Mouse (Mus musculus) hindbrain, embryonic 13.5 days (tissue): ENCODE measurements around the gene Fam19a3. TPM values are rescaled to one million over a fixed set of nuclear protein-coding genes. Genes with fewer than 3 reads are reported as not detected.
A peak's percentile ranks its signal among the peaks of the same experiment; 100 is the strongest.

Source experiments
- ATAC-seq: fragments of 200-750 bp; cut with Nextera tagmentation; 2 replicates; pipeline ENCODE4 v1.8.0; 2017; ENCODE audit warnings: moderate TSS enrichment; ENCODE audit not compliant: low FRiP score
- H3K27ac ChIP-seq: fragments of 300-500 bp; sonication (generic); 2 replicates; pipeline ENCODE4 v1.5.1; 2015; ENCODE audit warnings: inconsistent platforms, mild to moderate bottlenecking, moderate library complexity
- H3K27me3 ChIP-seq: fragments of 300-500 bp; sonication (generic); 2 replicates; pipeline ENCODE4 v1.6.1; 2015; ENCODE audit warnings: mild to moderate bottlenecking, inconsistent platforms
- H3K36me3 ChIP-seq: fragments of 300-500 bp; sonication (generic); 2 replicates; pipeline ENCODE4 v1.6.1; 2015; ENCODE audit warnings: mild to moderate bottlenecking, inconsistent platforms
- H3K4me1 ChIP-seq: fragments of 300-500 bp; sonication (generic); replicated peaks from 2 replicates; pipeline ENCODE4 v1.6.1; 2015; ENCODE audit warnings: inconsistent platforms
- H3K4me2 ChIP-seq: fragments of 300-500 bp; sonication (generic); 2 replicates; pipeline ENCODE4 v1.6.1; 2015; ENCODE audit warnings: inconsistent platforms, mild to moderate bottlenecking, moderate library complexity
- H3K4me3 ChIP-seq: fragments of 300-500 bp; sonication (generic); 2 replicates; pipeline ENCODE4 v1.5.1; 2015; ENCODE audit warnings: mild to moderate bottlenecking, inconsistent platforms
- H3K9ac ChIP-seq: fragments of 300-500 bp; sonication (generic); 2 replicates; pipeline ENCODE4 v1.6.1; 2015; ENCODE audit warnings: mild to moderate bottlenecking, inconsistent platforms
- H3K9me3 ChIP-seq: fragments of 300-500 bp; sonication (generic); 2 replicates; pipeline ENCODE4 v1.6.1; 2016; ENCODE audit warnings: inconsistent platforms
- whole genome bisulfite sequencing: fragments of 180-500 bp; shearing (Covaris S2); methylation state at CpG from one replicate; pipeline ENCODE4 v1.1.7; 2015; 5-methylcytosine and 5-hydroxymethylcytosine counted together
- polyA plus RNA-seq: library from polyadenylated mRNA; unstranded; fragments of >200 nt; fragmentation: Nextera tagmentation; extraction: Ambion mirVana; gene quantifications from 2 replicates; pipeline ENCODE4 v1.2.1, GENCODE M21; 2015

Fam19a3 gene
- polyA plus RNA-seq, 1 experiment from 2014 or later = 0.06 TPM

DNA sequence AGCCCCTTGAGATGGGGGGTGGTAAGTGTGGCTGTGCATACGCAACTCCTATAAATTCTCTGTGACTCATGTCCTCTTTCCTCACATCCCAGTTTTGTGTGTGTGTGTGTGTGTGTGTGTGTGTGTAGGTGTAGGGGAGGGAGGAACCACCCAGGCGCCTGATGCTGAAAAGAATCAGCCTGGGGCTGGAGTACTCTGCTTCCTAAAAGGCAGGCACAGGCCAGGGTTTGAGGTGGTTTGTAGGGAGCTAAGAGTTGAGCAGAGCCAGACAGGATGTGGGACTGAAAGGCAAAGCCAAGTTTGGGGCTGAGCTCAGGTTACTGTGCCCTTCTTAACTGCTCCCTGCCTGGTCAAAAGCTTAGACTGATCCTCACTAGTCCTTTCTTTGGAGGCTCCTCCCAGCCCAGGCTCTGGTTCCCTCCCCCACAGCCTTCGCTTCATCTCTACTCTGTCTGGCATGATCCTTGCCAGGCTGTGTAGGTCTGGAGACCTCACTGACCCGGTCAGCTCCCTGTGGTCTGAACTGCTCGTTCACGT lies 8.8 kb upstream of the Fam19a3 start:
- Histone ChIP-seq H3K4me1 (peaks cover 47% of the 10 kb centered on the region), H3K27me3 (peaks cover 44% of the 10 kb centered on the region), H3K9me3 (no peaks in the 10 kb centered on the region), H3K27ac (peak overlapping the region; percentile 18), H3K4me3 (peak overlapping the region; percentile 52), H3K36me3 (peaks cover 8% of the 10 kb centered on the region), H3K9ac (peak overlapping the region; percentile 76), H3K4me2 (peak overlapping the region; percentile 86)
- 27% methylated on average over 6 of the region's 6 CpGs for WGBS
- ATAC-seq = no peak

DNA sequence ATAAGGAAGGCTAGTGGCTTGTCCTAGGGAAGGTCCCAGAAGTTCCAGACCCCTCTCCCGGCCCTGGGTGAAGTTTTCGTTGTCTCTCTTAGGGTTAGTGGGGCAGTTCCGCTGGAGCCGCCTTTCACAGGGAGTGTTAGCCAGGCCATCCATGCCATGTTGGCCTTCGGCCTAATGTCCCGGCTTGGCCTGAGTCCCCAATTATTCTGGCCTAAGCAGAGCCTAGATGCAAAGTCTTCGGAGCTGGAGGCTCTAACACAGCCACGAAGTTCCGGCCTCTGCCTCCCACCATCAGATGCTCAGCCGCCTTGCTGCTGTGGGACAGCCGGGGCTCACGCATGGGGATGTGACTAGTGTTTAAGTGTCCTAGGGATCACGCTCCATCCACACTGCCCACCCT lies 8.2 kb upstream of the Fam19a3 start:
- Histone ChIP-seq H3K4me3 (peak overlapping the region; percentile 52), H3K27ac (peak overlapping the region; percentile 59), H3K27me3 (peaks cover 50% of the 10 kb centered on the region), H3K36me3 (peaks cover 3% of the 10 kb centered on the region; the same call in 1 of the 2 replicates), H3K9me3 (no peaks in the 10 kb centered on the region), H3K9ac (peak overlapping the region; percentile 76), H3K4me2 (peak overlapping the region; percentile 86), H3K4me1 (peaks cover 41% of the 10 kb centered on the region)
- WGBS = 37% methylated on average over 13 of the region's 13 CpGs
- ATAC-seq = no peak

DNA sequence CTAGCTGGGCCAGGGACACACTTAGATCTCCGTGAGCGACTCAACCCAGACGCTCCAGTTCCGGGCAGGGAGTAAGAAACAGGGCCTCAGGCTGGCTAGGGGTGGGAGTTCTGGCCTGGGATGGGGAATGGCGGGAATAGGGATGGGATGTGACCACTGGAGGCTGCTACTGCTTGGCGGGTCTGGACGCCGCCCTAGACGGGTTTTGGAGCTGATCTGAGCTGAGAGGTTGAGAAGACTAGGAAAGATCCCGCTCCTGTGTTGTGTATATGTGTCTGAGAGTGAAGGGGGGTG lies 7.6 kb upstream of the Fam19a3 start:
- WGBS = 5% methylated on average over 10 of the region's 10 CpGs
- Histone ChIP-seq H3K9ac (peak overlapping the region; percentile 76), H3K36me3 (peaks cover 3% of the 10 kb centered on the region; the same call in 1 of the 2 replicates), H3K9me3 (no peaks in the 10 kb centered on the region), H3K27me3 (peaks cover 56% of the 10 kb centered on the region), H3K4me3 (peak overlapping the region; percentile 52), H3K27ac (peak overlapping the region; percentile 48; the same call in 1 of the 2 replicates), H3K4me1 (peaks cover 35% of the 10 kb centered on the region), H3K4me2 (peak overlapping the region; percentile 86)
- peak; percentile 0; the same call in 1 of the 2 replicates for ATAC-seq

DNA sequence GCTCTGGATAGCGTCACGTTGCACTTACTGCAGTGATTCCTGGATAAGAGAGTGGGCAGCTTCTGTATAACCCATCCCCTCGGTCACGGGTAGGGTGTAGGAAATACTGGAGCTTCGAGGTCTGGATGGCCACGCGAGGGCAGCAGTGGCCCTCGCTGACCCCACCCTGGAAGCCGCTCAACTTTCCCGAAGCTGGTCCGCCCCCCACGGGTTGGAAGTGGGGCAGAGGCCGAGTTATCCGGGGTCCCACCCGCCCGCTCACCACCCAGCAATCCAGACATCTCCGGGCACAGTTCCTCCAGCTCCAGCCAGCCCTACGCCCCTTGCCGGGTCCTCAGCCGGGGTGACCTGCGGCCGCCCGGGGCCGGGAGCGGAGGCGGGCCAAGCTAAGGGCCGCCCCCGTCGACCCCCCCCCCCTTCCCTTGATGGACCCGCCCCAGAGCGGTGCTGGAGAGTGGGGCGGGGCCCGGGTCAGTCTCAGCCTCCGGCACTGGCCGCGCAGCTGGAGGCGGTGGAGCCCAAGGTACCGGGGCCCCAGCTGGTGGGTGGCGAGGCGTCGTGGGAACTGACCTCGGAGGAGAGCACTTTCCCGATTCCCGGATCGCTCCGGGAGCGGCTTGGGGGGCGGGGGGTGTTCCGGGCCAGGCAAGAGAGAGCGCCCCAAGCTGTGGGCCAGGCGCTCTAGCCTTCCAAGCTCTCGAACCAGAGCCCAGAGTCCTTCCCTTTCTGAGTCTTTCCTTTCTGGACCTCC lies 7.1 kb upstream of the Fam19a3 start:
- peaks cover 30% of the 10 kb centered on the region for H3K4me1 ChIP-seq
- H3K27me3 ChIP-seq = peaks cover 61% of the 10 kb centered on the region
- 1% methylated on average over 37 of the region's 52 CpGs for WGBS
- peak; percentile 79 for ATAC-seq
- peak overlapping the region; percentile 52 for H3K4me3 ChIP-seq
- H3K9me3 ChIP-seq = no peaks in the 10 kb centered on the region
- H3K4me2 ChIP-seq = peak overlapping the region; percentile 86
- H3K36me3 ChIP-seq = peaks cover 3% of the 10 kb centered on the region; the same call in 1 of the 2 replicates
- H3K9ac ChIP-seq = peak overlapping the region; percentile 76
- peak overlapping the region; percentile 48; the same call in 1 of the 2 replicates for H3K27ac ChIP-seq

DNA sequence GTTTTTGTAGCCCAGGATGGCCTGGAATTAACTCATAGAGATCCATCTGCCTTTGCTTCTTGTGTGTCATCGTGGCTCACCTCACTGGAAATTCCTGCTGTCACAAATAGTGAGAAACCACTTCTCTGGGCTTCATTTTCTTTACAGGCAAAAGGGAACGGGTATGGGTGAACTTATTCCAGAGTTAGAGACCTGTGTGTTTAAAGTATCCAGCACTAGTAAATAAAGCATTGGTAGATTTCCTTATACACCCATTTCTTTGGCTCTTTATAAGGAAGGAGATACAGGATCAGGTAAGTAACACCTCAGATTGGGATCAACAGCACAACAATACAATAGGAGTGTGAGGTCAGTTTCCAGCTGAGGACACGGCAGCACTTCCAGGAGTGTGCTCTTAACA lies 6.4 kb upstream of the Fam19a3 start, which contains the start of gene Rhoc:
Gene Rhoc (plus strand): TSS at position 301 of the 400 bp plus-strand sequence.
- H3K36me3 ChIP-seq = peaks cover 3% of the 10 kb centered on the region; the same call in 1 of the 2 replicates
- no peaks in the 10 kb centered on the region for H3K9me3 ChIP-seq
- H3K27me3 ChIP-seq = peaks cover 68% of the 10 kb centered on the region
- WGBS = 28% methylated on average over 3 of the region's 3 CpGs
- H3K27ac ChIP-seq = peak within 1 kb of the TSS; percentile 48; the same call in 1 of the 2 replicates
- H3K4me3 ChIP-seq = peak within 1 kb of the TSS; percentile 52
- H3K4me1 ChIP-seq = peaks cover 24% of the 10 kb centered on the region
- no peak for ATAC-seq
- peak within 1 kb of the TSS; percentile 86 for H3K4me2 ChIP-seq
- peak within 1 kb of the TSS; percentile 76 for H3K9ac ChIP-seq

DNA sequence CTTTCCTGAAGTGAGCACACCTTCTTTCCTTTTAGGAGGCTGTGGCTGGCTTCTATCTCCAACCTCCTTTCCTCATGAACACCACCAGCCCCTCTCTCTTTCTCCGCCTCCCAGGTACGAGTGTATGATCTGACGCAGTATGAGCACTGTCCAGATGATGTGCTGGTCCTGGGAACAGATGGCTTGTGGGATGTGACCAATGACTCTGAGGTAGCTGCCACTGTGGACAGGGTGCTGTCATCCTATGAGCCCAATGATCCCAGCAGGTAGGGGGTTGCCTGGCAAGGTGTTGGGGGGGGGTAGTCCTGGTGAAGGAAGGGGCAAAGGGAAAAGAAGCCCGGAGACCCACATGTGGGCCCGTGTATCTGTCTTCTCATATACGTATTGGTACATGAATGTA lies 3.6 kb upstream of the Fam19a3 start:
- H3K27me3 ChIP-seq = peaks cover 93% of the 10 kb centered on the region

DNA sequence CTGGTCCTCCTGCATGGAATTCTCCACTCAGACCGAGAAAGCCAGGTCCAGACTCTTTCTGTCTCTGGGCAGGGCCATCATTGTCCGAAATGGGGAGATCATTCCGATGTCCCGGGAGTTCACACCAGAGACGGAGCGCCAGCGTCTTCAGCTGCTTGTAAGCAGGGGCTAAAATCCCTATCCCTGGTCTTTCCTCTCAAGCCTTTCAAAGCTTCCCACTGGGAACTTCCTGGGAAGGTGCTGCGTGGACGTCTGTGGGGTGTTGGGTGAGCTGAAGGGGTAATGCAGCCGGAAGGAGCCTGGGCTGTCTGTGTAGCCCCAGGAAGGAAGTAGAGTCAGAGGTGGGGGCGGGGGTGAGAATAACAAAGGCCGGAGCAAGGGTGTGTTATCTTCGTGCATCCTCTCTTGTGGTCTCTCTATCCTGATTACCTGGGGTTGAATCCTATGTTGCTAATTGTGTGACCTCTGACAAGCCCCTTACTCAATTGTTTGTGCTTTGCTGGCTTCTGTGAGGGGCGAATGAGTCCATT lies 2.4 kb upstream of the Fam19a3 start:
- no peak for ATAC-seq
- 36% methylated on average over 14 of the region's 14 CpGs for WGBS
- Histone ChIP-seq H3K36me3 (no peaks in the 10 kb centered on the region), H3K4me1 (peaks cover 27% of the 10 kb centered on the region), H3K27ac (no peak overlapping the region), H3K9me3 (no peaks in the 10 kb centered on the region), H3K4me3 (no peak overlapping the region), H3K4me2 (no peak overlapping the region), H3K9ac (no peak overlapping the region), H3K27me3 (peaks cover 93% of the 10 kb centered on the region)

More for the DNA sequence above, 3.6 kb upstream of the Fam19a3 start:
- H3K36me3 ChIP-seq = no peaks in the 10 kb centered on the region
- no peaks in the 10 kb centered on the region for H3K9me3 ChIP-seq
- 94% methylated on average over 6 of the region's 6 CpGs for WGBS
- H3K4me2 ChIP-seq = no peak overlapping the region
- no peak overlapping the region for H3K9ac ChIP-seq
- no peak overlapping the region for H3K27ac ChIP-seq
- no peak overlapping the region for H3K4me3 ChIP-seq
- H3K4me1 ChIP-seq = peaks cover 37% of the 10 kb centered on the region
- no peak for ATAC-seq

DNA sequence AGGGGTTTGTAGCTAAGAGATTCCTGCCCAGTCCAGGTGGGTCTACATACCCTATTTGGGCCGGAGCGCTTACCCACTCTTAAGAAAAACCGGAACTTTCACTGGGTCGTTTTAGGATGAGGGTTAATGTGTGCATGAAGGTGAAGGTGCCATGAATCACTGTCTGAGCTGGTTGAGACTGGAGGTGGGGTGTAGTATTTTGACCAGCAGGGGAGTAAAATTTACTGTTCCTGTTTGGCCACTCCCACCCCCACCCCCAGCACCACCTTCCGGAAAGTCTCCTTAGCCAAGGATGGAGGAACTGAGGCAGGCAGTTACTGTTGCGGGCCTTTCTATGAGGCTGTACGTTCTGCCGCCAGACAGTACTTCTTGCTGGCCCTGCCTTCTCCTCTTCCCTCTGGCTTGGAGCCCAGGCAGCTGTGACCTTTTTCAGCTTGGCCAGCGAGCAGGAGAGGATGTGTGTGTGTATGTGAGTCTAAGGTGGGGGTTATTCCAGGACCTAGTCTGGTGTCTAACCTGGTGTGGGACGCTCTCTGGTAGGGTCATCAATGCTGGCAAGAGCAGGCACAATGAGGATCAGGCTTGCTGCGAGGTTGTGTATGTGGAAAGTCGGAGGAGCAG lies 531 bp upstream of the Fam19a3 start:
- Histone ChIP-seq H3K9ac (no peak overlapping the region), H3K9me3 (no peaks in the 10 kb centered on the region), H3K4me2 (peak overlapping the region; percentile 76; the same call in 1 of the 2 replicates), H3K36me3 (no peaks in the 10 kb centered on the region), H3K4me3 (peak overlapping the region; percentile 44), H3K27ac (no peak overlapping the region), H3K27me3 (peaks cover 100% of the 10 kb centered on the region), H3K4me1 (peaks cover 23% of the 10 kb centered on the region)
- 14% methylated on average over 12 of the region's 12 CpGs for WGBS
- 0 out of 2 replicates have a peak, but pooled peaks have one; percentile 22 for ATAC-seq

DNA sequence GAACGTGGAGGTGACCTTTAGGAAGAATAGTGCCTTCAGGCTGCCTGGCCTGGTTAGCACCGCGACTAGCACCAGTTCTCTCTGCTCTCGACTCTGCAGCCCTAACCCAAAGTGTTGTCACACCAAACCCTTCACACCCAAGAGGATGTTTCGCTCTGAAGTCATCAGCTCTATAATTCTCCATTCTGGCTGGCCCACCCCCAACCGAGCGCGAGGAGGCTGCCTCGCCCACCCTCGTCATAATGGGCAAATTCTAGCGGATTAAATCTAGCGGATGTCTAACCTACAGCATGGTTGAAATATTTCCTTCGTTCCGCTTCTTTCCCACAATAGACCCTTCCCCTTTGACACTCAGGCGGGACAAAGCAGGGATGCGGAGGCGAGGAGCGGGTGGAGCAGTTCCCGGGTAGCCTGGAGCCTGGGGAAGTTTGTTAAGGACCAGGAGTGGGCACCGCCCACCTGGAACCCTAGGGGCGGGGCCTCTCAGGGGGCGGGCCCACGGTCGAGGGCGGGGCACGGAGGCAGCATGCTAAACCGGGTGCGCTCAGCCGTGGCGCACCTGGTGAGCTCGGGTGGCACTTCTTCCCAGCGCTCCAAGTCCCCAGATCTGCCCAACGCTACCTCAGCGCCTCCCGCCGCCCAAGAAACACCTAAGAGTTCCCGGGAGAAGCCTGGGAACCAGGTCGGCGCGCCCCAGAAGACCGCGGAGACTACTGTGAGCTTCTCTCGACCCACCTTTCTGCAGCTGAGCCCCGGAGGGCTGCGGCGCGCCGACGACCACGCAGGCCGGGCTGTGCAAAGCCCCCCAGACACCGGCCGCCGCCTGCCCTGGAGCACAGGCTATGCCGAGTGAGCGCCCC lies 849 bp downstream of the Fam19a3 start, which contains the start of gene Ppm1j:
Gene Ppm1j (plus strand): TSS at position 496 of the 860 bp plus-strand sequence.
- under 1% methylated on average over 54 of the region's 56 CpGs for WGBS
- peak; percentile 52 for ATAC-seq
- H3K4me2 ChIP-seq = peak within 1 kb of the TSS; percentile 76
- H3K4me1 ChIP-seq = peaks cover 26% of the 10 kb centered on the region
- H3K27ac ChIP-seq = no peak within 1 kb of the TSS
- H3K4me3 ChIP-seq = peak within 1 kb of the TSS; percentile 44
- H3K9me3 ChIP-seq = no peaks in the 10 kb centered on the region
- no peaks in the 10 kb centered on the region for H3K36me3 ChIP-seq
- H3K9ac ChIP-seq = peak within 1 kb of the TSS; percentile 63
- H3K27me3 ChIP-seq = peaks cover 100% of the 10 kb centered on the region

DNA sequence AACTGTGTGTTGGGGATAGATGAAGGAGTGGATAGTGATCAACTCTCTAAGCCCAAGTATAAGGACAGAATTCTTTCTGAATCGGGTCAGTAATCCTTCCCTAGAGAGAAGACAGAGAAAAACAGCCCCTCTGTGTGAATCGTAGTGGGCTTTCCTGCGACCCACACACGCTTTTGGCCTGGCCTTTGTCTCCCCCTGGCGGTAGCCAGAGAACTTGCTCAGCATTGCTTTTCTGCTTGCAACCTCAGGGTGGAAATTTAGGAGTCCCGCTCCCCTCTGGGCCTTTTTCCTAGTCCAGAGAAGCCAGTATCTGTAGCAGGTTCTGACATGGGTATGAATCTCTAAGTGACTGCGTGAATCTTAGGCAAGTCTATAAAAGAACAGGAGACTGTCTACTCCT lies 1.7 kb downstream of the Fam19a3 start:
- Histone ChIP-seq H3K4me2 (no peak overlapping the region), H3K27ac (no peak overlapping the region), H3K36me3 (no peaks in the 10 kb centered on the region), H3K9me3 (no peaks in the 10 kb centered on the region), H3K4me1 (peaks cover 26% of the 10 kb centered on the region), H3K4me3 (no peak overlapping the region), H3K27me3 (peaks cover 95% of the 10 kb centered on the region), H3K9ac (peak overlapping the region; percentile 13; the same call in 1 of the 2 replicates)
- ATAC-seq = no peak
- 3% methylated on average over 7 of the region's 7 CpGs for WGBS

DNA sequence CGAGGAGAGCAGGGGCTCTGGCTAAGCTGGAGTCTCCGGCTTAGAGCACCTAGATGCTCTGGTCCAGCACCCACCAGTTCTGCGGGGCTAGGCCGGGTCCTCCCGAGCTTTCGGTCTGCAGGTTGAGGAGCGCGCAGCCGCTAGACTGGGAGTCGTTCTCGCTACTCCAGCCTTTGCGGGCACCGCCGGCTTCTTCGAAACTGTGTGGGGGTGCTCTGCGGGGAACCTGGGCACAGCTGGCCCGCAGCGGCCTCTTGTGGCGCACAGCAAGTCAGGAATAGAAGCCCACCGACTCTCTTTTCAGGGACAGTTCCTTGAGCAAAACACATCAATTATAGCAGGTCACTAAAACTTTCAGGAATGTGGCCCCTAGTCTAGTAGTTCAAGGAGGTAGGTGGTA lies 4.3 kb downstream of the Fam19a3 start:
- H3K4me1 ChIP-seq = peaks cover 26% of the 10 kb centered on the region
- no peak overlapping the region for H3K27ac ChIP-seq
- 0 out of 2 replicates have a peak, but pooled peaks have one; percentile 19 for ATAC-seq
- peak overlapping the region; percentile 35; the same call in 1 of the 2 replicates for H3K9ac ChIP-seq
- peaks cover 90% of the 10 kb centered on the region for H3K27me3 ChIP-seq
- peak overlapping the region; percentile 34 for H3K4me3 ChIP-seq
- H3K36me3 ChIP-seq = no peaks in the 10 kb centered on the region
- WGBS = under 1% methylated on average over 20 of the region's 20 CpGs
- H3K4me2 ChIP-seq = peak overlapping the region; percentile 61
- H3K9me3 ChIP-seq = no peaks in the 10 kb centered on the region
